29 mouse cellular contexts compared by ENCODE assay signal in genomic region chr9:29319197-29319596, GRCm38 (mm10).
DNase-seq lines count a peak whose midpoint lies in the region; ATAC-seq and TF ChIP-seq lines count a peak whose summit lies in the region.
"Had no signal": no experiment of that assay in that cellular context is flagged by ENCODE, and none has a peak within 500 bp of the region (broad histone marks: within the 10 kb centered on the region; RNA-seq: fewer than 3 reads in every experiment).

No protein-coding gene starts in this region.

- H3K36me3 ChIP-seq in limb, embryonic 10.5 days: no peaks in the 10 kb centered on the region
- no peaks in the 10 kb centered on the region for H3K36me3 ChIP-seq in neural tube, embryonic 14.5 days (ENCODE audit: control insufficient read depth, insufficient read depth, low read length)
- H3K36me3 ChIP-seq in liver, postnatal 0 days (replicated peaks; ENCODE audit: insufficient read depth, low read length): no peaks in the 10 kb centered on the region
- H3K36me3 ChIP-seq in liver, embryonic 11.5 days (ENCODE audit: control insufficient read depth, insufficient read depth, low read length): no peaks in the 10 kb centered on the region
- H3K36me3 ChIP-seq: forebrain, embryonic 12.5 days; hindbrain, embryonic 10.5 days; hindbrain, embryonic 15.5 days; liver, embryonic 12.5 days; midbrain, embryonic 12.5 days had no signal

- DNase-seq in forelimb bud, embryonic 11.5 days (ENCODE audit: low read depth, low spot score): peak; percentile 19
- DNase-seq in hindlimb bud, embryonic 11.5 days (ENCODE audit: extremely low spot score, low read depth, low spot score): peak; percentile 12
- no peak for DNase-seq in limb, embryonic 10.5 days (ENCODE audit: low spot score)
- DNase-seq in adrenal gland, adult 18-20 months (ENCODE audit: low spot score in 2 of 2): no peak
- no peak for DNase-seq in liver, postnatal 0 days
- no peak for DNase-seq in liver, embryonic 11.5 days (ENCODE audit: low spot score)
- DNase-seq: adrenal gland, adult 2 months; adrenal gland, postnatal 36 days; B cell, adult 2 months; cerebellum, adult 2 months; cerebellum, postnatal 14 days; forebrain, postnatal 0 days; gastrocnemius, postnatal 14 days; heart, postnatal 14 days; kidney, adult 18-20 months; left cerebral cortex, postnatal 4 days; lung, adult 18-20 months; lung, postnatal 4 days; right cerebral cortex, postnatal 4 days; thymus, postnatal 4 days had no signal

- H3K4me1 ChIP-seq in limb, embryonic 10.5 days: peaks cover 47% of the 10 kb centered on the region
- H3K4me1 ChIP-seq in neural tube, embryonic 14.5 days (ENCODE audit: control insufficient read depth, insufficient read depth, low read length): peaks cover 36% of the 10 kb centered on the region; the same call in 1 of the 2 replicates
- H3K4me1 ChIP-seq in liver, postnatal 0 days (ENCODE audit: insufficient read depth): no peaks in the 10 kb centered on the region
- H3K4me1 ChIP-seq in liver, embryonic 11.5 days (replicated peaks; ENCODE audit: control insufficient read depth, insufficient read depth, low read length): no peaks in the 10 kb centered on the region; the same call in 1 of the 2 replicates
- H3K4me1 ChIP-seq: liver, embryonic 12.5 days; megakaryocyte, embryonic 14.5 days had no signal

- H3K27ac ChIP-seq in limb, embryonic 10.5 days: peak overlapping the region; percentile 74
- peak overlapping the region; percentile 16; the same call in 1 of the 2 replicates for H3K27ac ChIP-seq in neural tube, embryonic 14.5 days (ENCODE audit: low read depth, low read length)
- no peak overlapping the region for H3K27ac ChIP-seq in liver, postnatal 0 days (ENCODE audit: low read depth)
- no peak overlapping the region for H3K27ac ChIP-seq in liver, embryonic 11.5 days (ENCODE audit: low read depth, low read length)
- H3K27ac ChIP-seq: forebrain, embryonic 12.5 days; hindbrain, embryonic 10.5 days; hindbrain, embryonic 15.5 days; liver, embryonic 12.5 days; midbrain, embryonic 12.5 days had no signal

- WGBS in limb, embryonic 10.5 days: 9% methylated on average over 1 of the region's 1 CpGs
- WGBS in neural tube, embryonic 14.5 days: 5% methylated on average over 1 of the region's 1 CpGs
- 21% methylated on average over 1 of the region's 1 CpGs for WGBS in liver, postnatal 0 days (ENCODE audit: insufficient replicate concordance)
- 52% methylated on average over 1 of the region's 1 CpGs for WGBS in liver, embryonic 11.5 days

- no peak for TF ChIP-seq CTCF in liver, postnatal 0 days (IDR thresholded peaks at IDR 0.05; ENCODE audit: low read depth)

- H3K4me2 ChIP-seq in neural tube, embryonic 14.5 days (ENCODE audit: low read depth, low read length): no peak overlapping the region
- no peak overlapping the region for H3K4me2 ChIP-seq in liver, postnatal 0 days (ENCODE audit: low read depth, low read length)
- H3K4me2 ChIP-seq in liver, embryonic 11.5 days: no peak overlapping the region
- H3K4me2 ChIP-seq: forebrain, embryonic 12.5 days; hindbrain, embryonic 15.5 days; liver, embryonic 12.5 days; midbrain, embryonic 12.5 days had no signal

- ATAC-seq in neural tube, embryonic 14.5 days (ENCODE audit: low read depth): 0 out of 2 replicates have a peak, but pooled peaks have one; percentile 23
- ATAC-seq in liver, postnatal 0 days: no peak
- ATAC-seq in liver, embryonic 11.5 days (replicated peaks; ENCODE audit: low FRiP score): no peak
- ATAC-seq: forebrain, postnatal 0 days; liver, embryonic 12.5 days; lung, postnatal 0 days had no signal

- no peak overlapping the region for H3K4me3 ChIP-seq in limb, embryonic 10.5 days
- no peak overlapping the region for H3K4me3 ChIP-seq in neural tube, embryonic 14.5 days (ENCODE audit: low read depth, low read length)
- H3K4me3 ChIP-seq in liver, postnatal 0 days (ENCODE audit: low read depth, low read length): no peak overlapping the region
- no peak overlapping the region for H3K4me3 ChIP-seq in liver, embryonic 11.5 days (ENCODE audit: low read depth, low read length)
- H3K4me3 ChIP-seq: forebrain, embryonic 12.5 days; hindbrain, embryonic 10.5 days; hindbrain, embryonic 15.5 days; liver, embryonic 12.5 days; megakaryocyte, embryonic 14.5 days; midbrain, embryonic 12.5 days; myocyte had no signal

- H3K9me3 ChIP-seq in limb, embryonic 10.5 days (replicated peaks): no peaks in the 10 kb centered on the region
- H3K9me3 ChIP-seq in neural tube, embryonic 14.5 days (ENCODE audit: control insufficient read depth, low read length): no peaks in the 10 kb centered on the region
- no peaks in the 10 kb centered on the region for H3K9me3 ChIP-seq in liver, postnatal 0 days (ENCODE audit: low read length)
- no peaks in the 10 kb centered on the region for H3K9me3 ChIP-seq in liver, embryonic 11.5 days (ENCODE audit: control insufficient read depth, low read length)
- H3K9me3 ChIP-seq: forebrain, embryonic 12.5 days; hindbrain, embryonic 10.5 days; hindbrain, embryonic 15.5 days; liver, embryonic 12.5 days; megakaryocyte, embryonic 14.5 days; midbrain, embryonic 12.5 days had no signal

- no peak for TF ChIP-seq EP300 in liver, postnatal 0 days (IDR thresholded peaks at IDR 0.05; ENCODE audit: low read depth)

- H3K27me3 ChIP-seq in limb, embryonic 10.5 days (ENCODE audit: low read depth, poor library complexity, severe bottlenecking): peaks cover 90% of the 10 kb centered on the region
- H3K27me3 ChIP-seq in neural tube, embryonic 14.5 days (ENCODE audit: control insufficient read depth, insufficient read depth, low read length): no peaks in the 10 kb centered on the region
- H3K27me3 ChIP-seq in liver, postnatal 0 days (ENCODE audit: insufficient read depth, low read length): no peaks in the 10 kb centered on the region
- no peaks in the 10 kb centered on the region for H3K27me3 ChIP-seq in liver, embryonic 11.5 days (replicated peaks; ENCODE audit: control insufficient read depth, insufficient read depth, low read length)
- H3K27me3 ChIP-seq: hindbrain, embryonic 15.5 days; liver, embryonic 12.5 days; megakaryocyte, embryonic 14.5 days had no signal

- no peak overlapping the region for H3K9ac ChIP-seq in neural tube, embryonic 14.5 days (replicated peaks; ENCODE audit: low read depth, low read length)
- H3K9ac ChIP-seq in liver, postnatal 0 days (replicated peaks): no peak overlapping the region
- H3K9ac ChIP-seq in liver, embryonic 11.5 days (ENCODE audit: low read depth, low read length): no peak overlapping the region
- H3K9ac ChIP-seq: forebrain, embryonic 12.5 days; forebrain, postnatal 0 days; hindbrain, embryonic 15.5 days; liver, embryonic 12.5 days; midbrain, embryonic 12.5 days had no signal

Comparison
In these comparisons a context has a peak if more than half of its experiments do, and no peak if none do; other contexts are left out.
1. DNase-seq: peak in forelimb bud, embryonic 11.5 days (single experiment) and hindlimb bud, embryonic 11.5 days (single experiment); none in limb, embryonic 10.5 days (single experiment), adrenal gland, adult 18-20 months (0 of 2), liver, postnatal 0 days (single experiment) and liver, embryonic 11.5 days (single experiment).
2. H3K27ac ChIP-seq: peak in limb, embryonic 10.5 days (single experiment) and neural tube, embryonic 14.5 days (single experiment); none in liver, postnatal 0 days (single experiment) and liver, embryonic 11.5 days (single experiment).